Mouse (Mus musculus): ENCODE measurements around the gene Ap1m2. TPM values are rescaled to one million over a fixed set of nuclear protein-coding genes. Genes with fewer than 3 reads are reported as not detected.
"Not testable (repeated sequence)": the region's sequence is repeated elsewhere in the genome, so short reads cannot be mapped to it uniquely, and the experiment has no call there.

Gene Ap1m2
- polyA plus RNA-seq, 1 experiment: not detected

GRCm38 (mm10) chr9:21318792-21319191 is 6.7 kb upstream of the Ap1m2 start:
- Histone ChIP-seq H3K4me1 (ENCODE audit: control insufficient read depth, insufficient read depth, low read length) (no peaks in the 10 kb centered on the region), H3K27ac (ENCODE audit: insufficient read depth, low read length) (no peak overlapping the region), H3K4me3 (ENCODE audit: insufficient read depth, low read length) (no peak overlapping the region)
- no peak for TF ChIP-seq POLR2A (IDR thresholded peaks at IDR 0.05; ENCODE audit: low read depth, low read length)
- TF ChIP-seq CTCF (IDR thresholded peaks at IDR 0.05; ENCODE audit: borderline replicate concordance, insufficient read depth, low read length): no peak

DNA sequence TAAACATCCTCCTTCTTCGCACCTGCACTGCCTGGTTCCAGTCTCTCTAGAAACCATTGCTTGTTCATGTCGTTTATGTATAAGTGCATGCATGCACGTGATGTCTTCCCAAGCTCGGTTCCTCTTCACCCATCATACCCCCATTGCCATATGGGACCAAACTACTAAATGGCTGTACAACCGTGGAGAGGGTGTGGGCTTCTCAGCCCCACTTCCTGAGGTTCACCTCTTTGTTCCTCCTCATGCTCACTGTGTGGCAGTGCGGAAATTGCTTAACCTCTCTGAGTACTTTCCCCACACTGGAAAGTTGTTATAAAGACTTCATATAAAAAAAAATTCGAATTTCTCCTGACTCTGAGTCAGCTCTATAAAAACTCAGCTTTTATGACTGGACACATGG is 4.6 kb upstream of the Ap1m2 start:
- Histone ChIP-seq H3K27ac (ENCODE audit: insufficient read depth, low read length) (no peak overlapping the region), H3K4me3 (ENCODE audit: insufficient read depth, low read length) (no peak overlapping the region), H3K4me1 (ENCODE audit: control insufficient read depth, insufficient read depth, low read length) (no peaks in the 10 kb centered on the region)
- no peak for TF ChIP-seq POLR2A (IDR thresholded peaks at IDR 0.05; ENCODE audit: low read depth, low read length)
- TF ChIP-seq CTCF (IDR thresholded peaks at IDR 0.05; ENCODE audit: borderline replicate concordance, insufficient read depth, low read length): no peak

GRCm38 (mm10) chr9:21315421-21315820 is 3.3 kb upstream of the Ap1m2 start:
- Histone ChIP-seq H3K27ac (ENCODE audit: insufficient read depth, low read length) (peak overlapping the region; percentile 41), H3K4me1 (ENCODE audit: control insufficient read depth, insufficient read depth, low read length) (no peaks in the 10 kb centered on the region), H3K4me3 (ENCODE audit: insufficient read depth, low read length) (no peak overlapping the region)
- no peak for TF ChIP-seq POLR2A (IDR thresholded peaks at IDR 0.05; ENCODE audit: low read depth, low read length)
- TF ChIP-seq CTCF (IDR thresholded peaks at IDR 0.05; ENCODE audit: borderline replicate concordance, insufficient read depth, low read length): no peak

GRCm38 (mm10) chr9:21314367-21315140 is 2.4 kb upstream of the Ap1m2 start:
- no peak for TF ChIP-seq CTCF (IDR thresholded peaks at IDR 0.05; ENCODE audit: borderline replicate concordance, insufficient read depth, low read length)
- no peak for TF ChIP-seq POLR2A (IDR thresholded peaks at IDR 0.05; ENCODE audit: low read depth, low read length)
- peak overlapping the region; percentile 41; the same call in 1 of the 2 replicates for H3K27ac ChIP-seq (ENCODE audit: insufficient read depth, low read length)
- no peaks in the 10 kb centered on the region for H3K4me1 ChIP-seq (ENCODE audit: control insufficient read depth, insufficient read depth, low read length)
- H3K4me3 ChIP-seq (ENCODE audit: insufficient read depth, low read length): no peak overlapping the region

DNA sequence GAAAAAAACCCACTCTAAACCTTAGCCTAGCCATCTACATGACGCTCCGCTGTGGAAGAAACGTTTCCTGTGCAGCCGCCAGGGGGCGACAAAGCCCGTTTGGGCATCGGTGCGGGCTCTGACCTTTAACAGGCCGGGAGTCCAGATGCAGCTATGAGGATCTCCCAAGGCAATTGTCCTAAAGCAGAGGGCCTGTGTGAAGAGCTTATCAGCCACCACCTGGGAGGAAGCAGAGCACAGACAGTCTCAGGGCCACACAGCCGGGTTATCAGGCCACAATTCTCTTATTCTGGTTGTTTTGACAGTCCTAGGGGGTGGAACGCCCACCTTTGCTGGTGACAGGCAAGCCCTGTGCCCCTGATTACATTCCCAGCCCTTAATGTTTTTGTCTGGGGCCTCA is 1.3 kb upstream of the Ap1m2 start:
- Histone ChIP-seq H3K4me3 (ENCODE audit: insufficient read depth, low read length) (no peak overlapping the region), H3K27ac (ENCODE audit: insufficient read depth, low read length) (no peak overlapping the region), H3K4me1 (ENCODE audit: control insufficient read depth, insufficient read depth, low read length) (no peaks in the 10 kb centered on the region)
- TF ChIP-seq CTCF (IDR thresholded peaks at IDR 0.05; ENCODE audit: borderline replicate concordance, insufficient read depth, low read length) (peak; percentile 81), POLR2A (IDR thresholded peaks at IDR 0.05; ENCODE audit: low read depth, low read length) (no peak)

GRCm38 (mm10) chr9:21311695-21312094 is 442 bp downstream of the Ap1m2 start:
- TF ChIP-seq POLR2A (IDR thresholded peaks at IDR 0.05; ENCODE audit: low read depth, low read length) (no peak), CTCF (IDR thresholded peaks at IDR 0.05; ENCODE audit: borderline replicate concordance, insufficient read depth, low read length) (no peak)
- Histone ChIP-seq H3K27ac (ENCODE audit: insufficient read depth, low read length) (no peak overlapping the region), H3K4me1 (ENCODE audit: control insufficient read depth, insufficient read depth, low read length) (no peaks in the 10 kb centered on the region), H3K4me3 (ENCODE audit: insufficient read depth, low read length) (no peak overlapping the region)

- H3K4me1 ChIP-seq (ENCODE audit: control insufficient read depth, insufficient read depth, low read length): no peaks in the 10 kb centered on the region
- no peak overlapping the region for H3K27ac ChIP-seq (ENCODE audit: insufficient read depth, low read length)
- TF ChIP-seq CTCF (IDR thresholded peaks at IDR 0.05; ENCODE audit: borderline replicate concordance, insufficient read depth, low read length) (no peak), POLR2A (IDR thresholded peaks at IDR 0.05; ENCODE audit: low read depth, low read length) (no peak)
- H3K4me3 ChIP-seq (ENCODE audit: insufficient read depth, low read length): no peak overlapping the region
Observed at GRCm38 (mm10) chr9:21309150-21309741, 2.9 kb downstream of the Ap1m2 start.

- TF ChIP-seq POLR2A (IDR thresholded peaks at IDR 0.05; ENCODE audit: low read depth, low read length): no peak
- no peak for TF ChIP-seq CTCF (IDR thresholded peaks at IDR 0.05; ENCODE audit: borderline replicate concordance, insufficient read depth, low read length)
- H3K4me1 ChIP-seq (ENCODE audit: control insufficient read depth, insufficient read depth, low read length): no peaks in the 10 kb centered on the region
- H3K27ac ChIP-seq (ENCODE audit: insufficient read depth, low read length): no peak overlapping the region
- H3K4me3 ChIP-seq (ENCODE audit: insufficient read depth, low read length): no peak overlapping the region
Observed at GRCm38 (mm10) chr9:21305065-21305464, 7.1 kb downstream of the Ap1m2 start.

- Histone ChIP-seq H3K4me1 (ENCODE audit: control insufficient read depth, insufficient read depth, low read length) (no peaks in the 10 kb centered on the region), H3K4me3 (ENCODE audit: insufficient read depth, low read length) (no peak overlapping the region), H3K27ac (ENCODE audit: insufficient read depth, low read length) (no peak overlapping the region)
- TF ChIP-seq CTCF (IDR thresholded peaks at IDR 0.05; ENCODE audit: borderline replicate concordance, insufficient read depth, low read length) (no peak), POLR2A (IDR thresholded peaks at IDR 0.05; ENCODE audit: low read depth, low read length) (no peak)
Observed at GRCm38 (mm10) chr9:21299014-21299413, 13.1 kb downstream of the Ap1m2 start.

GRCm38 (mm10) chr9:21292271-21292670 is 19.9 kb downstream of the Ap1m2 start:
- Histone ChIP-seq H3K4me1 (ENCODE audit: control insufficient read depth, insufficient read depth, low read length) (peaks cover 6% of the 10 kb centered on the region; the same call in 1 of the 2 replicates), H3K27ac (ENCODE audit: insufficient read depth, low read length) (no peak overlapping the region), H3K4me3 (ENCODE audit: insufficient read depth, low read length) (no peak overlapping the region)
- TF ChIP-seq CTCF (IDR thresholded peaks at IDR 0.05; ENCODE audit: borderline replicate concordance, insufficient read depth, low read length): no peak
- TF ChIP-seq POLR2A (IDR thresholded peaks at IDR 0.05; ENCODE audit: low read depth, low read length): no peak

DNA sequence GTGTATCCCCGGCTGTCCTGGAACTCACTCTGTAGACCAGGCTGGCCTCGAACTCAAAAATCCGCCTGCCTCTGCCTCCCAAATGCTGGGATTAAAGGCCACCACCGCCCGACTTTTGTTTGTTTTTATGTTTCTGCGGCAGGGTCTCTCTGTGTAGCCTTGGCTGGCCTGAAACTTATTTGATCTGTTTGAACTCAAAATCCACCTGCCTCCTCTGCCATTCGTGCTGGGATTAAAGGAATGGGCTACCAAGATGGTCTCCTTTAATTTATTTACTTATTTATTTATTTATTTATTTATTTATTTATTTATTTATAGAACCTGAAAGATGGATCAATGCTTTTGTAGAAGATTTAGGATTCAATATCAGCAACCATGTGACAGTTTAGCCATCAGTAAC is 20.3 kb downstream of the Ap1m2 start:
- Histone ChIP-seq H3K27ac (ENCODE audit: insufficient read depth, low read length) (peak overlapping the region; percentile 38), H3K4me3 (ENCODE audit: insufficient read depth, low read length) (peak overlapping the region; percentile 26)
- H3K4me1 ChIP-seq (ENCODE audit: control insufficient read depth, insufficient read depth, low read length): not testable (repeated sequence)
